Mouse (Mus musculus): ENCODE measurements around the gene Armc12.
A peak's percentile ranks its signal among the peaks of the same experiment; 100 is the strongest.

Armc12 gene

GRCm38 (mm10) chr17:28513844-28514243 lies 16.8 kb upstream of the Armc12 start:
- DNase-seq = no peak

DNA sequence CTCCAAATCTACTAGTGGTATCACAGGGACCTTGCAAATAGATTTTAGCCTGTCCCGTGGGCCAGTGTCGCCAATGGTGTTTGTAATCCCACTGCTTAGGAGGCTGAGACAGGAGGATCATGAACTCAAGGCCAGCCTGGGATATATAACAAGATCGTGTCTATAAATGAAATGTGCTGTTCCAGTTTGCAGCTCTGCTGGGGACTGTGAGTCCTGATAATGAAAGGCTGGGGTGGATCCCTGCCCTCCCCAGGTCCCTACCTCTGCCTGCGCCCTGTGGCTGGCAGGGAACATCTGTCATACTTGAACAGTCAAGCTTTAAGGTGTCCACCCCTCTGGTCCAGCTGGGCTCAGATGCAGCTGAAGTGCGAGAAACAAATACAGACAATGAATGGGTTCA lies 16.1 kb upstream of the Armc12 start:
- no peak for DNase-seq

- DNase-seq = no peak
Measured at GRCm38 (mm10) chr17:28515431-28516341, 14.9 kb upstream of the Armc12 start.

- no peak for DNase-seq
Measured at GRCm38 (mm10) chr17:28516881-28517280, 13.7 kb upstream of the Armc12 start.

DNA sequence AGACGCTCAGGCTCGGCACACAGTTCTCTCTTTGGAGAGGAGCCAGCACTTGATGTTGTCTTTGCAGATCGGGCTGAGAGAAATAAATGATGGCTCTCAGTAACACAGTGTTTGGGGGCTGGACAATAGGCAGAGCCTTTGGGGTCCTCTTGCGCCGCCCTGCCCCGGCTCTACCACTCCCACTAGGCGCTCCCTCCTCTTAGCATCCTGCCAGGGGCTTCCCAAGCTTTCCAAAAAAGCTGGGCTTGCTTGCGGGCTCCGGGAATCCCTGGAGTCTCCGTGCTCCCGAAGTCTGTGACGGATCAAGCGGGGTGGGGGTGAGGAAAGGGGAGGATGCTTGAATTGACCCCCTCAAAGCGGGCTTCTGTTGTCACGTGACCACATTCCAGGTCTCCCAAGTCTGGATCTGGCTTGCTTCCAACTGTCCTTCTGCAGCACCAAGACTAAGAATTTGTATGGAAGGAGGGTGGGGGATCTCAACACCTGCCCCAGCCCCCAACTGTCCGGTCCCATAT lies 13.1 kb upstream of the Armc12 start, which contains the start of gene Fkbp5:
TSS of gene Fkbp5 (minus strand) at position 87 of the 515 bp plus-strand sequence.
- peak; percentile 29 for DNase-seq

GRCm38 (mm10) chr17:28517956-28518614 lies 12.5 kb upstream of the Armc12 start:
- DNase-seq = peak; percentile 63

- DNase-seq = no peak
Measured at GRCm38 (mm10) chr17:28518615-28519071, 12.0 kb upstream of the Armc12 start.

DNA sequence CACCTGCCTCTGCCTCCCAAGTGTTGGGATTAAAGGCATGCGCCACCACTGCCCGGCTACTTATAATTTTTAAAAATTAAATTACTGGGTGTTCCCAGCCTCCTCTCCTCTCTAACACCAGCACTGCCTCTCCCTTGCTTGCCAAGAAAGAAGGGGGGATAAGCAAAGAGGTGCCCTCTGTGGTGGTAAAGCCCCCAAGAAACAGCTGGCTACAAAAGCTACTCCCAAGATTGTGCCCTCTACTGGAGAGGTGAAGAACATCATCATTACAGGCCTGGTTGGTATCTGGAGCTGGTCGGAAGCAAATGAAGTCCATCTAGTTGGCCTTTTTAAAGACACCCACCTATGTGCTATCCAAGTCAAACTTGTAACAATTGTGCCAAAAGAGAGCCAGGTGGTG lies 10.8 kb upstream of the Armc12 start:
- no peak for DNase-seq

DNA sequence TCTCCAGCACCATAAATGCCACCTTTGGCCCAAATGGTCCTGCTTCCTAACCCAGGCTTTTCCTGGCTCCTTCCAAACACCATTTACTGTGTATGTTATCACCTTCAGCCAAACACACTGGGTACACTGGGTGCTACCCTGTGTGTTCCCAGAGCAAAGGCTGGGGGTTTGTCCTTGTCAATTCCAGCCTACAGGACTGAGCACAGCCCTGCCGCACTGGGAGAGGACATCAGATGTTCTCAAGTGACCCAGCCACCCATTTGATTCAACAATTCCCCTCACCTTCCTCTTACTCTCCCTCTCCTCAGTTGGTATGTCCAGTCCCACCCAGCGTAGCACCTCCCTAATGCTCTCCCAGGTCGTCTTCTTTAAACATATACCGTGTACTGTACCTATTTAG lies 10.0 kb upstream of the Armc12 start:
- DNase-seq = no peak

- DNase-seq = no peak
Measured at GRCm38 (mm10) chr17:28521071-28521726, 9.4 kb upstream of the Armc12 start.

DNA sequence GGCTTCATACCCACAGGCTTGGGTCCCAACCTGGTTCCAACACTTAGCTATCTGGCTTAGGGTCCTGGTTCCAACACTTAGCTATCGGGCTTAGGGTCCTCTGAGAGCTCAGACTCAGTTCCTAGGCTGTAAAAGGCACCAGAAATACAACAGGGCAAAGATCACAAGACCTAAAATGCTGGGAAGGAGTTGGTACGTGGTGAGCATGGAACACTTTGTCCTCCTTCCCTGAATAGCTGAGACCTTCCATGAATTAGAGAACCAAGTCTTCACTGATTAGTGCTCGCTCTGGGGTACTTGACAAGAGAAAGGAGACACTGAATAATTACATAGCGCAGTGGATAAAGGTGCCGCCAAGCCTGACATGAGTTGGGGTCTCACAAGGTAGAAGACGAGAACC lies 8.7 kb upstream of the Armc12 start:
- DNase-seq = no peak

DNA sequence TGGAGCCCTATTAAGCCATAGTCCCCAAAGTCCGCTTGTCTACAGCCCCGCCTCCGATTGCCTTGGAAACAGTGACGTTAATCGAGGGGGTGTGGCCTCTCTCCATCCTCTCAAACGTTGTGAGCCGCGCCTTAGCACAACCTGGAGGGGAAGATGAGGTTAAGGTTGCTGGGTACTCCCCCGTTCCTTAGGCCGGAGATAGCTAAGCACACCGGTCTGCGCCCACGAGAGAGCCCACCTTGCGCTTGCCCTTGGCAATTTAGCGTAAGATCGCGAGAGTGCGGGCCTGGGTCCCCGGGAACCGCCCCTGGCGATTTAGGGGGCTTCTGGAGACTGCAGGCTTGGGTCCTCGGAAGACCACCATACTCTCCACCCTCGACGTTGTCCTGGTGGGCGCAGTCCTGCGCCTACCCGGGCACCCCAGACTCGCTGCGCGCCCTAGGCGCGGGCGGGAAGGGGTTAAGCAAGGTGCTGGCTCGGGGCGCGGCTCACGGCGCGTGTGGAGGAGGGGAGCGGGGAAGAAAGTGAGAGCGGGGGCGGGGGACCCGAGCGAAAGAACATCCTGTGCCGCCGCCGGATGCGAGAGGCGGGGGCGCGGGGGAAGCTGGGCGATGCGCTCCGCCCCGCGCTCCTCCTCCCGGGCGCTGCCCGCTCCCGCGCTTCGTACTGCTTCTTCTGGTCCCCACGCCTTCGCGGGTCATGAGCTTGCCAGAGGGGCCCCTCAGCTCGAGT lies 7.8 kb upstream of the Armc12 start:
- DNase-seq = peak; percentile 81

GRCm38 (mm10) chr17:28523355-28524008 lies 7.1 kb upstream of the Armc12 start:
- no peak for DNase-seq

DNA sequence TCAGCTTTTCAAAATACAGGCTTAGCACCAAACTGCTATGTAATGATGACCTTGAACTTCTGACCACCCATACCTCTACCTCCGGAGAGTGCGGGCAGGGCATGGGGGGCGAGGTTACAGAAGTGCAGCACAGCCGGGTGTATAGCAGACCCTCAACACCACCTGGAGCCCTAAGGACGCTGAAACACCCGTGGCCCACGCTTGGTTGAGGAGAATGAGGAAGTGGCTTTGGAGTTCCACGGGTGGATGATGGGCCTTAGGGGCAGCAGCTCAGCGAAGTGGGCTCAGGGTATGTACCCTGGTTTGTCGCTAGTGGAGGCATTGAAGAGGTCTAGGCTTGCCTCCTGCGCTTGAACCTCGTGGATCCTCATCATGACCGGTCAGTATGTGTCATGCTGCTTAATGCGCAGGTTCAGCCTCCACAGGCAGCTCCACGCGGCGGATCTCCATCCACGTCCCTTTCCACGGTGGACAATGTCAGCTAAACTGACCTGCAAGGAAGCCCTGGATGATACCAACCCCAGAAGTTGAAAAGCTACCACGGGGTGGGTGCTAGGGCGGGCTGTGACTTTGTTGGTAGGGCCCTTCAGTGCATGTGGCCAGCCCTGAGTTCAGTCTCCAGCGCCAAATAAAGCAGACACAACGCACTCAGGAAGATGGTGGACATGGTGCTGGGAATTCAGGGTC lies 6.5 kb upstream of the Armc12 start:
- no peak for DNase-seq

- DNase-seq = no peak
Measured at GRCm38 (mm10) chr17:28524831-28525430, 5.7 kb upstream of the Armc12 start.

DNA sequence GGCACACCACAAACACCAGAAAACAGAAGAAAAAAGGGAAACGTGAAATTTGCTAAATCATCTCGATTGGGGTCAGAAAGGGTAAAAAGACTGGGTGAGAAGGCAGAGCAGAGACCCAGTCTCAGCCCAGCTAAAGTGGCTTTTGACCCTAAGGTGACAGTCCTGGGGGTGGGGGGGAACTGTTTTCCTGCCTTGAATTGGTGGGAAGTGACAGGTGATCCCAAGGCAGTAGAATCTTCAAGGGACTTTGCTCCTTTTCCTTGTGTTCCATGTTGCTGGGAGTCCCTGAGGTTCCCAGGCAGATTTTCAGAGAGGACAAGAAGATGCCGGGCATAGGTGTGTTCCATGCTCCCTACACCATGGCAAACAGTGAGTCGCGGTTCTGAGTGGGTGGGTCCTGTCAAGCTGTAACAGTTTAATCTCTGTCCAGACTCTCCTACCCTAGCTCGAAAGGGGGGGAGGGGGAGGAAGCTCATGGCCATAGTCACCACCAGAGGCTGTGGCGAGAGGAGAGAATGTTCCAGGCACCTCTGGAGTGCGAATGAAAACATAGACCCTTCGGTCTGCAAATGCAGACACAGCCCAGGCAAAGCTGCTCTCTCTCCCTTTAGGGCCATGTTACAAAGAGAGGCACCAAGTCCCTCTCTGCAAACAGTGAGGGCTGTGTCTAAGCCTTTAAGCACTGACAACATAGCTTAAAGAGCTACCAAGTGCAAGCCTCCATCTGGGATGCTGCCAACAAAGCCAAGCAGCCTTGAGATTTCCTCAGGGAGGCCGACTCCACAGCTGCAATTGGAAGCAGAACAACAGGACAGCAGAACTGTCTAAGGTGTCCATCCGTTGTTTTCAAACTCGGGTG lies 3.2 kb upstream of the Armc12 start:
- no peak for DNase-seq

DNA sequence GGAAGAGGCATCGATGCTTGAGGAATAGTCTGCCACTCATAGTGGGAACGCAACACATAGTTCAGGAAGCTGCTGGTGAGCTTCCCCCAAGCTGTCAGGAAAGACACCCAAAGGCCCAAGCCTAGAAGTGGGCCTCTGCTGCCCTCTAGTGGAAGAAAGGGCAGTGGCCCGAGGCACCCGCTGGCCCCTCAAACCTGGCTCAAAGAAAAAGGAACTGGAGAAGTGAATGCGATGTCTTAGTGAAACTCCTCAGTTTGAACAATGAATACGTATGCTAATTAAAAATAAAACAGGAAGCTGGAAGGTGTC lies 2.6 kb upstream of the Armc12 start:
- peak; percentile 77 for DNase-seq

DNA sequence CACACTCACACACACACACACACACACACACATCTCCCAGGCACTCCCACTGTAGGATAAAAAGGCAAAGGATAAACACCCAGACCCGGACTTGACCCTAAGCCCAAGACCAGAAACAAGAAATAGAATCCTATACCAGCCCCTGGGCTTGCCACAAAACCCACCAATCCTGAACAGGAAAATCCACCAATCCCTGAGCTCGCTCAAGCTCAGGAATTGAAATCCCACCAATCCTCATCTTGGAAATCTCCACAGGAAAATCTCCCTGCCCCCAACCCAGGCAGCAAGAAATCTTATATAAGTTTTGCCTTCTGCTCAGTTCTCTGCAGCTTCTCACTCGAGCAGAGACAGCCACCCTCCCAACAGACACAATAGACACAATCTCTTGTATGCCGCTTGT lies 1.5 kb upstream of the Armc12 start:
- no peak for DNase-seq

GRCm38 (mm10) chr17:28531946-28532345 lies 1.3 kb downstream of the Armc12 start:
- DNase-seq = peak; percentile 63

DNA sequence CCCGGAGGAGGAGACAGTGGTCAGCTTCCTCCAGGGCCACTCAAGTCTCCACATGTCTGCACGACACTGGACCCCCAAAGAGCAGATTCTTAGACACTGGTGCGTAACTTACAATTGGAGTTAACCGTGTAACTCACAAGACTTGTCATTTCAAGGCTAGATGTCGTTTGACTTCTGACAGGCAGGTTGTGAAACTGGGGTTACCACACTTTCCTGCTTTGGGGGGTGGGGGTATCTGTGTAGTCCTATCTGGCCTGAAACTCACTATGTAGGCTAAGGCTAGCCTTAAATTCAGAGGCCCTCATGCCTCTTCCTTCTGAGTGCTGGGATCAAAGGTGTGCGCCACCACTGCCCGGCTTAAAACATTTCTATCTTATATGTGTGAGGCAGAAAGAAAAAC lies 2.0 kb downstream of the Armc12 start:
- DNase-seq = no peak

Data from liver (tissue).